Comparison of ENCODE assay signal across 8 mouse cellular contexts in the genomic region with DNA sequence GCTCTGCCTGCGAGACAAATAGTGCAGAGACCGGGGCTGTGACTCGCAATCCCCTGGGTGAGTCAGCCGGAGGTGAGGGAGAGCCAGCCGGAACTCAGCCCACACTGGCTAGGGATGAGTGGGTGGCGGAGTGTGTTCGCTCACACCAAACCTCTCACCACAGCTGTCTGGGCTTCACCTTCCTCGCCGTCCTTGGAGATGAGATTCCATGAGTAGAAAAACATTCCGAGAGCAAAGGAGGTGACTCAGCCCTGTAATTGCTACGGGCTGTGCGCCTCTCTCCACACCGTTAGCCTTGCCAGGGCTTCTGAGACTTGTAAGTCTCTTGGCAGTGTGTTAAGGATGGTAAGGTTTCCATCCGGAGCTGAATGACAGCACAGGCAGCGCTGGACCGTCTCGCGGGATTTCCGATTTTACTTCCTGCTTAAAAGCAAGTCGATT.
DNase-seq lines count a peak whose midpoint lies in the region; TF ChIP-seq lines count a peak whose summit lies in the region.

No protein-coding gene starts in this region.

- no peaks in the 10 kb centered on the region; the same call in 1 of the 2 replicates for H3K27me3 ChIP-seq in cerebellum, adult 2 months (ENCODE audit: control insufficient read depth, insufficient read depth, low read length)

- no peaks in the 10 kb centered on the region for H3K4me1 ChIP-seq in cerebellum, adult 2 months (ENCODE audit: control insufficient read depth, insufficient read depth, low read length)

- no peak for TF ChIP-seq CTCF in cerebellum, adult 2 months (IDR thresholded peaks at IDR 0.05; ENCODE audit: borderline replicate concordance, insufficient read depth, low read depth, low read length)

- no peak overlapping the region for H3K27ac ChIP-seq in cerebellum, adult 2 months (ENCODE audit: insufficient read depth, low read length)

- no peak overlapping the region for H3K4me3 ChIP-seq in cerebellum, adult 2 months (replicated peaks; ENCODE audit: insufficient read depth, low read depth, low read length)

- DNase-seq in adrenal gland, adult 2 months = peak; percentile 22
- no peak for DNase-seq in adrenal gland, postnatal 4 days (ENCODE audit: low spot score in 2 of 2)
- peak; percentile 99 for DNase-seq in 3T3-L1 (ENCODE audit: low read depth, low spot score)
- DNase-seq in frontal cortex, adult 2 months (ENCODE audit: extremely low spot score in 1 of 2, low spot score in 1 of 2) = peak; percentile 55 to 72
- peak; percentile 42 to 58 for DNase-seq in kidney, postnatal 4 days
- no peak for DNase-seq in spleen, adult 12 weeks (ENCODE audit: low spot score)
- DNase-seq in urinary bladder, adult 18-20 months (ENCODE audit: low spot score in 2 of 2) = no peak
- DNase-seq in cerebellum, adult 2 months = no peak

- TF ChIP-seq POLR2A in cerebellum, adult 2 months (IDR thresholded peaks at IDR 0.05; ENCODE audit: borderline replicate concordance, insufficient read depth, low read length) = no peak

- 84% methylated on average over 20 of the region's 20 CpGs for WGBS in cerebellum, adult 2 months

Comparison
In these comparisons a context has a peak if more than half of its experiments do, and no peak if none do; other contexts are left out.
1. DNase-seq: peak in adrenal gland, adult 2 months (single experiment), 3T3-L1 (single experiment), frontal cortex, adult 2 months (2 of 2) and kidney, postnatal 4 days (2 of 2); none in adrenal gland, postnatal 4 days (0 of 2), spleen, adult 12 weeks (single experiment), urinary bladder, adult 18-20 months (0 of 2) and cerebellum, adult 2 months (0 of 2).